Mouse (Mus musculus) midbrain, embryonic 16.5 days (tissue): ENCODE measurements around the gene Dnajb6. TPM values are rescaled to one million over a fixed set of nuclear protein-coding genes. Genes with fewer than 3 reads are reported as not detected.
"Not testable (repeated sequence)": the region's sequence is repeated elsewhere in the genome, so short reads cannot be mapped to it uniquely, and the experiment has no call there.

ENCODE experiments used
- ATAC-seq: fragments of 200-750 bp; cut with Nextera tagmentation; 2 replicates; pipeline ENCODE4 v1.8.0; 2017; ENCODE audit warnings: moderate TSS enrichment
- H3K27ac ChIP-seq: fragments of 300-500 bp; sonication (generic); 2 replicates; pipeline ENCODE4 v1.5.1; 2014; ENCODE audit warnings: mild to moderate bottlenecking, low read length, mixed read lengths
- H3K27me3 ChIP-seq: fragments of 300-500 bp; sonication (generic); 2 replicates; pipeline ENCODE4 v1.6.1; 2014; ENCODE audit warnings: low read depth, low read length, mixed read lengths; ENCODE audit not compliant: control insufficient read depth, insufficient read depth
- H3K36me3 ChIP-seq: fragments of 300-500 bp; sonication (generic); 2 replicates; pipeline ENCODE4 v1.6.1; 2014; ENCODE audit warnings: mild to moderate bottlenecking, low read length, moderate library complexity, mixed read lengths; ENCODE audit not compliant: control insufficient read depth, insufficient read depth
- H3K4me1 ChIP-seq: fragments of 300-500 bp; sonication (generic); 2 replicates; pipeline ENCODE4 v1.6.1; 2014; ENCODE audit warnings: mild to moderate bottlenecking, low read length, mixed read lengths; ENCODE audit not compliant: control insufficient read depth, insufficient read depth
- H3K4me2 ChIP-seq: fragments of 300-500 bp; sonication (generic); 2 replicates; pipeline ENCODE4 v1.6.1; 2014; ENCODE audit warnings: mild to moderate bottlenecking, low read length, mixed read lengths
- H3K4me3 ChIP-seq: fragments of 300-500 bp; sonication (generic); 2 replicates; pipeline ENCODE4 v1.5.1; 2014; ENCODE audit warnings: low read depth, mild to moderate bottlenecking, low read length, moderate library complexity, mixed read lengths
- H3K9ac ChIP-seq: fragments of 300-500 bp; sonication (generic); 2 replicates; pipeline ENCODE4 v1.6.1; 2014; ENCODE audit warnings: low read depth, low read length, mixed read lengths
- H3K9me3 ChIP-seq: fragments of 300-500 bp; sonication (generic); replicated peaks from 2 replicates; pipeline ENCODE4 v1.6.1; 2014; ENCODE audit warnings: mild to moderate bottlenecking, low read length, mixed read lengths; ENCODE audit not compliant: control insufficient read depth, poor library complexity, severe bottlenecking
- WGBS: fragments of 180-500 bp; shearing (Covaris S2); extraction: QIAGEN DNeasy Blood & Tissue Kit; methylation state at CpG from one replicate; pipeline ENCODE4 v1.1.7; 2014; 5-methylcytosine and 5-hydroxymethylcytosine counted together
- polyA plus RNA-seq: library from polyadenylated mRNA; unstranded; fragments of >200 nt; fragmentation: Nextera tagmentation; extraction: Ambion mirVana; gene quantifications from 2 replicates; pipeline ENCODE4 v1.2.1, GENCODE M21; 2015

The Dnajb6 gene
- polyA plus RNA-seq, 1 experiment from 2014 or later, result 359 TPM

- Histone ChIP-seq H3K27ac (no peak overlapping the region), H3K9ac (no peak overlapping the region)
Observed at GRCm38 (mm10) chr5:29721159-29721558, 14.3 kb upstream of the Dnajb6 start.

GRCm38 (mm10) chr5:29725369-29725768, 10.1 kb upstream of the Dnajb6 start:
- no peaks in the 10 kb centered on the region for H3K36me3 ChIP-seq
- ATAC-seq, result no peak
- no peak overlapping the region for H3K9ac ChIP-seq
- no peak overlapping the region for H3K4me2 ChIP-seq
- no peaks in the 10 kb centered on the region for H3K9me3 ChIP-seq
- H3K4me1 ChIP-seq, result no peaks in the 10 kb centered on the region
- H3K27me3 ChIP-seq, result no peaks in the 10 kb centered on the region
- no peak overlapping the region for H3K4me3 ChIP-seq
- WGBS, result 80% methylated on average over 2 of the region's 2 CpGs
- no peak overlapping the region for H3K27ac ChIP-seq

More at GRCm38 (mm10) chr5:29721159-29721558, 14.3 kb upstream of the Dnajb6 start:
- no peaks in the 10 kb centered on the region for H3K4me1 ChIP-seq
- H3K4me2 ChIP-seq, result no peak overlapping the region
- H3K4me3 ChIP-seq, result no peak overlapping the region
- H3K9me3 ChIP-seq, result no peaks in the 10 kb centered on the region
- 21% methylated on average over 1 of the region's 1 CpGs for WGBS
- H3K36me3 ChIP-seq, result no peaks in the 10 kb centered on the region
- H3K27me3 ChIP-seq, result no peaks in the 10 kb centered on the region
- ATAC-seq, result no peak

GRCm38 (mm10) chr5:29726070-29726469, 9.4 kb upstream of the Dnajb6 start:
- H3K4me3 ChIP-seq, H3K27me3 ChIP-seq, H3K9me3 ChIP-seq, H3K36me3 ChIP-seq, H3K4me2 ChIP-seq, ATAC-seq, H3K9ac ChIP-seq, H3K4me1 ChIP-seq, H3K27ac ChIP-seq: not testable (repeated sequence)
- 87% methylated on average over 5 of the region's 5 CpGs for WGBS

GRCm38 (mm10) chr5:29734831-29735510, 517 bp upstream of the Dnajb6 start:
- H3K27me3 ChIP-seq, result no peaks in the 10 kb centered on the region
- peaks cover 29% of the 10 kb centered on the region for H3K4me1 ChIP-seq
- H3K27ac ChIP-seq, result peak overlapping the region; percentile 86
- H3K36me3 ChIP-seq, result no peaks in the 10 kb centered on the region
- WGBS, result 59% methylated on average over 6 of the region's 6 CpGs
- 0 out of 2 replicates have a peak, but pooled peaks have one; percentile 4 for ATAC-seq
- peak overlapping the region; percentile 91 for H3K9ac ChIP-seq
- H3K9me3 ChIP-seq, result no peaks in the 10 kb centered on the region
- H3K4me3 ChIP-seq, result peak overlapping the region; percentile 57
- peak overlapping the region; percentile 62 for H3K4me2 ChIP-seq

- peak overlapping the region; percentile 57 for H3K4me3 ChIP-seq
- H3K9ac ChIP-seq, result peak overlapping the region; percentile 91
- no peaks in the 10 kb centered on the region for H3K27me3 ChIP-seq
- ATAC-seq, result peak; percentile 81
- H3K4me1 ChIP-seq, result peaks cover 29% of the 10 kb centered on the region
- 2% methylated on average over 40 of the region's 48 CpGs for WGBS
- H3K9me3 ChIP-seq, result no peaks in the 10 kb centered on the region
- peak overlapping the region; percentile 55 for H3K4me2 ChIP-seq
- no peaks in the 10 kb centered on the region for H3K36me3 ChIP-seq
- H3K27ac ChIP-seq, result peak overlapping the region; percentile 86
Observed at GRCm38 (mm10) chr5:29736073-29736900, 799 bp downstream of the Dnajb6 start.

GRCm38 (mm10) chr5:29736942-29737341, 1.5 kb downstream of the Dnajb6 start:
- 62% methylated on average over 9 of the region's 9 CpGs for WGBS
- no peaks in the 10 kb centered on the region for H3K9me3 ChIP-seq
- no peaks in the 10 kb centered on the region for H3K36me3 ChIP-seq
- H3K27ac ChIP-seq, result no peak overlapping the region
- no peak for ATAC-seq
- no peaks in the 10 kb centered on the region for H3K27me3 ChIP-seq
- H3K4me2 ChIP-seq, result peak overlapping the region; percentile 55
- H3K9ac ChIP-seq, result no peak overlapping the region
- H3K4me1 ChIP-seq, result peaks cover 29% of the 10 kb centered on the region
- peak overlapping the region; percentile 57 for H3K4me3 ChIP-seq

- 86% methylated on average over 5 of the region's 5 CpGs for WGBS
- Histone ChIP-seq H3K36me3 (no peaks in the 10 kb centered on the region), H3K9ac (no peak overlapping the region), H3K27ac (no peak overlapping the region), H3K9me3 (no peaks in the 10 kb centered on the region), H3K27me3 (no peaks in the 10 kb centered on the region), H3K4me1 (peaks cover 29% of the 10 kb centered on the region), H3K4me3 (no peak overlapping the region), H3K4me2 (no peak overlapping the region; the same call in 1 of the 2 replicates)
- ATAC-seq, result no peak
Observed at GRCm38 (mm10) chr5:29737471-29737870, 2.0 kb downstream of the Dnajb6 start.

GRCm38 (mm10) chr5:29738076-29738475, 2.6 kb downstream of the Dnajb6 start:
- H3K4me2 ChIP-seq, result no peak overlapping the region
- no peak for ATAC-seq

GRCm38 (mm10) chr5:29740651-29741050, 5.2 kb downstream of the Dnajb6 start:
- peaks cover 23% of the 10 kb centered on the region for H3K4me1 ChIP-seq
- no peak overlapping the region for H3K4me3 ChIP-seq
- no peak overlapping the region for H3K4me2 ChIP-seq
- H3K27me3 ChIP-seq, result no peaks in the 10 kb centered on the region
- WGBS, result 90% methylated on average over 1 of the region's 1 CpGs
- H3K9ac ChIP-seq, result no peak overlapping the region
- H3K36me3 ChIP-seq, result no peaks in the 10 kb centered on the region
- H3K27ac ChIP-seq, result no peak overlapping the region
- ATAC-seq, result no peak
- no peaks in the 10 kb centered on the region for H3K9me3 ChIP-seq

More at GRCm38 (mm10) chr5:29738076-29738475, 2.6 kb downstream of the Dnajb6 start:
- Histone ChIP-seq H3K36me3 (no peaks in the 10 kb centered on the region), H3K27me3 (no peaks in the 10 kb centered on the region), H3K9ac (no peak overlapping the region), H3K4me1 (peaks cover 29% of the 10 kb centered on the region), H3K27ac (no peak overlapping the region), H3K9me3 (no peaks in the 10 kb centered on the region), H3K4me3 (no peak overlapping the region)
- 91% methylated on average over 4 of the region's 4 CpGs for WGBS
